In genomic region chr10:120957486-120957885, GRCm38 (mm10) we compare ENCODE assay signal across 13 mouse cellular contexts.
"Had no signal": no experiment of that assay in that cellular context is flagged by ENCODE, and none has a peak within 500 bp of the region (broad histone marks: within the 10 kb centered on the region; RNA-seq: fewer than 3 reads in every experiment).

No protein-coding gene starts in this region.

- H3K27ac ChIP-seq: intestine, embryonic 15.5 days; midbrain, embryonic 15.5 days; stomach, embryonic 15.5 days had no signal

- ATAC-seq: lung, postnatal 0 days; midbrain, embryonic 15.5 days had no signal

- H3K27me3 ChIP-seq: intestine, embryonic 15.5 days; midbrain, embryonic 15.5 days; stomach, embryonic 15.5 days had no signal

- H3K4me3 ChIP-seq: intestine, embryonic 15.5 days; midbrain, embryonic 15.5 days; stomach, embryonic 15.5 days had no signal

- H3K9me3 ChIP-seq: intestine, embryonic 15.5 days; midbrain, embryonic 15.5 days; stomach, embryonic 15.5 days had no signal

- H3K4me2 ChIP-seq: intestine, embryonic 15.5 days; midbrain, embryonic 11.5 days; midbrain, embryonic 15.5 days; stomach, embryonic 15.5 days had no signal

- H3K36me3 ChIP-seq: intestine, embryonic 15.5 days; midbrain, embryonic 15.5 days; stomach, embryonic 15.5 days had no signal

- DNase-seq: kidney, adult 18-20 months; kidney, postnatal 10 days; layer of hippocampus, postnatal 36 days; lung, adult 2 months; lung, postnatal 36 days; right cerebral cortex, postnatal 14 days; thymus, adult 2 months; thymus, postnatal 36 days had no signal

- H3K9ac ChIP-seq: intestine, embryonic 15.5 days; midbrain, embryonic 15.5 days; stomach, embryonic 15.5 days had no signal
